Mouse (Mus musculus) megakaryocyte progenitor cell, adult 5-6 weeks (primary cell): ENCODE results near the gene Megf11. TPM values are rescaled to one million over a fixed set of nuclear protein-coding genes. Genes with fewer than 3 reads are reported as not detected.
"Not testable (repeated sequence)": the region's sequence is repeated elsewhere in the genome, so short reads cannot be mapped to it uniquely, and the experiment has no call there.

ENCODE experiments used
- ATAC-seq: replicated peaks from 2 replicates; pipeline ENCODE4 v1.8.0; 2016; ENCODE audit warnings: mild to moderate bottlenecking, moderate TSS enrichment, inconsistent platforms; ENCODE audit not compliant: poor library complexity
- total RNA-seq, 2 experiments: library from RNA; stranded (forward) in 1 of 2; stranded (reverse) in 1 of 2; fragments of 157-497, 149-512 nt in 1 of 2; fragments of 200-1000 nt in 1 of 2; gene quantifications; 2 replicates each; pipeline versions ENCODE4 v1.2.3 to v1.2.4; 2015 to 2017

Gene Megf11
- total RNA-seq, 2 experiments from 2014 or later: not detected

DNA sequence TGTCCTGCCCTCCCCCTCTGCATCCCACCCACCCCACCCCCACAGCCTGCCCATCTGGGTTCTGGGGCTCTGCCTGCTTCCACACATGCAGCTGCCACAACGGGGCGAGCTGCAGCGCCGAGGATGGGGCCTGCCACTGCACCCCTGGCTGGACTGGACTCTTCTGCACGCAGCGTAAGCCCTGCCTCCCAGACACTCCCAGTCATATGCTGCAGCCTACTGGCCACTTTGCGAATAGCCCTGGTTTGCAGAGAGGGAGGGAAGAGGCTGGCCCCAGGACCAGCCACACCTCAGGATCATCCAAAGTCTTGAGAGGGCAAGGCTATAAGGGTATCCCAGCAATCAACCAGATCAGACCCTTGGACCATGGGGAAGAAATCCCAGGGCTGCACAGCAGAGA lies 305.8 kb downstream of the Megf11 start:
- peak; percentile 94 for ATAC-seq

- no peak for ATAC-seq
Observed at GRCm38 (mm10) chr9:64693094-64693493, 307.7 kb downstream of the Megf11 start.

DNA sequence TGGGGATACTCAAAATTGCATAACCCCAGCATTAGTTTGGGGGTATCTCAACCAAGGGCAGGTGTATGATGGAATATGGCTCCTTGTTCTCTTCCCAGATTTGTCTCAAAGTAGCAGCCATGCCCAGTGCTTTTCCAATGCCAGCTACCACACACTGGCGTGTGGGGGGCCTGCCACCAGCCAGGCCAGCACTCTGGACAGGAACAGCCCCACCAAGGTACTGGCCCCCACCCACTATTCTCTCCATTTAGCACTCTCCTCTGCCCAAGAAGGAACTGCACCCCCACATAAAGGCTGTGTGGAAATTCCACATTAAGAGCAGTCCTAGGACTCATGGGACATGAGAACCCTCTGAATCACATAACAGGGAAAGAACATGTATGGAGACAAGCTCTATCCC lies 309.8 kb downstream of the Megf11 start:
- no peak for ATAC-seq

- no peak for ATAC-seq
Observed at GRCm38 (mm10) chr9:64696404-64696803, 311.0 kb downstream of the Megf11 start.

GRCm38 (mm10) chr9:64697006-64697405 lies 311.6 kb downstream of the Megf11 start:
- ATAC-seq: no peak

GRCm38 (mm10) chr9:64697677-64698076 lies 312.3 kb downstream of the Megf11 start:
- no peak for ATAC-seq

GRCm38 (mm10) chr9:64698586-64698985 lies 313.2 kb downstream of the Megf11 start:
- no peak for ATAC-seq

DNA sequence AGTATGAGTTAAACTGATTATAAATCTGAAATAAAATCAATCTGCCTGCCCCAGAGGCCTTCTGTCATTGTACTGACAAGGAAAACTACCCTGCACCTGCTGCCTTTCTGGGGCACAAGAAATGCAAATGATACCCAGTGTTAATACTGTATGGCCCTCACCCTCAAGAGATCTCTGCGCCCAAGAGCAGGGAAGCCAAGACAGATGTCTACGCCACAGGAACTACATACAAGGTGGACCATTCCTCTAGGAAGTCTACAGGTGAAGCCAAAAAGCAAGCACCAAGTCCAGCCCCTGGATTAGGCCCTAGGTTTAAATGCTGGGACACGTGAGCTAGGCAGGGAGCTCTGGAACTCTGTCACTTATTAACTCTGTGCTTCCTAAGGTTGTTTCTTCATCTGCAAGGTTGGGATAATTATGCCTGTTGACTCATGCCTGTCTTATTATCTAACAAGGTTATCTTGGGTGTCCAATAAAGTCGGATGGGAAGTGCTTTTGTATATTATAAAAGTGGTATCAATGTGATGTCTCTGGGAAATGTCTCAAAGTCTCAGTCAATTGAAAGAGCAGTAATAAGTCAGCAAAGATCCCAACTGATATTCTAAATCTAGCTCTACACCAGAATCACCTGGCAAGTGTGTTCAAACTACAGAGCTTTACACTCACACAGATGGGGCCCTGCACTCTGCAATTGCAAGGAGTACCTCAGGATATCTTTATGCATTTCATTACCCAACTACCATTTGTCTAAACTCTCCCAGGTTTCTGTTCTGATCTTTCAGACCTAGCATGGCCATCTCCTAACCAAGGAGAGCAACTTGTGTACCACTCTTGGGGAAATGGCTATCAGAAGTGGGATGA lies 315.3 kb downstream of the Megf11 start:
- no peak for ATAC-seq

- no peak for ATAC-seq
Observed at GRCm38 (mm10) chr9:64701651-64702050, 316.2 kb downstream of the Megf11 start.

DNA sequence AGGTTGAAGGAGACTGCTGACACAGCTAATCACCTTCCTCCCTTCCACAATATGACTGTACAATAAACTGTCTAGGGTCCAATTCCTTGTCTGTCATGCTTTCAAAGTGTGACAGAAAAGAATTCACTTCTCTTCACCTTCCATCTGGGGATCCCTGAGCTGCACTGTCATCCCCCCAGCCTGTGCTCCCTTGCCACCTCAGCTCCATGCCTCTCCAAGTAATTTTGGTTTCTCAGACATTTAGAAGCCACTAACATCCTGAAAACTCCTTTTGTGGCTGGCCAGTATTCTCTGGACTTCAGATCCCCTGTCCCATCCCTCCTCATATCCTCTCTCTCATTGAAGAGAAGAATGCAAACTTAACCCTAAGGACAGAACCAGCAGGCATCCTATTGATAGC lies 317.0 kb downstream of the Megf11 start:
- no peak for ATAC-seq

- peak; percentile 98 for ATAC-seq
Observed at GRCm38 (mm10) chr9:64702937-64703336, 317.5 kb downstream of the Megf11 start.

DNA sequence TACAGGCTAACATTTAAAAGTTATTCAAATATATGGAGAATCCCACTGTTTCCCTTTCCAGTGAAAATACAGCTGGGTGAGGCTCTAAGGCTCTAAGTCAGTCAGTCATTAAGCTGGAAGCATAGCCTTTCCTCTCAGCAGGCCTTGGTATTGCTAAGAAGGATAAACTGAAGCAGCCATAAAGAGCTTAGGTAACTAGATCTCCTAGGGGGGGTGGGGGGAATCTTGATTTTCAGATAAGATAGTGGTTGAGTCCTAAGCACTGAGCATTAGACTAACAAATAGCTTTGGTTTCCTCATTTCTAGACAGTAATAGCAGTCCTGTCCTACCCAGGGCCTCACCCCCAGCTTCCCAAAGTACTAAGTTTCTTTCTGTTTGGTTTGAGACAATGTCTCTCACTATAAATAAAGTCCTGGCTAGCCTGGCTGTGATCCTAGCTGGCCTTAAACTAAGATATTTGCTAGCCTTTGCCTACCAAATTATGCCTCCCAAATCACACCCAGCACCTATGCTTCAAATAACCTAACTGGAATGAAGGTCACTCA lies 318.1 kb downstream of the Megf11 start:
- no peak for ATAC-seq

- ATAC-seq: no peak
Observed at GRCm38 (mm10) chr9:64704073-64704840, 318.8 kb downstream of the Megf11 start.

DNA sequence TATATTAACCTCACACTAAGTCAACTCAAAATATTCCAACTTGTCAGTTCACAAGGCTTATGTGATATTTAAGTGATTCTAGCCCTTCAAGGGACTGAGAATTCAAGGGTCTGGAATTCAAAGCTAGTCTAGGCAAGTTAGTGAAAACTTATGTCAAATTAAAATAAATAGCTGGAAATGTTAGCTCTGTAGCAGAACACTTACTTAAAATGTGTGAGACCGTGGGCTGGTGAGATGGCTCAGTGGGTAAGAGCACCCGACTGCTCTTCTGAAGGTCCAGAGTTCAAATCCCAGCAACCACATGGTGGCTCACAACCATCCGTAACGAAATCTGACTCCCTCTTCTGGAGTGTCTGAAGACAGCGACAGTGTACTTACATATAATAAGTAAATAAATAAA lies 324.9 kb downstream of the Megf11 start:
- ATAC-seq: not testable (repeated sequence)

DNA sequence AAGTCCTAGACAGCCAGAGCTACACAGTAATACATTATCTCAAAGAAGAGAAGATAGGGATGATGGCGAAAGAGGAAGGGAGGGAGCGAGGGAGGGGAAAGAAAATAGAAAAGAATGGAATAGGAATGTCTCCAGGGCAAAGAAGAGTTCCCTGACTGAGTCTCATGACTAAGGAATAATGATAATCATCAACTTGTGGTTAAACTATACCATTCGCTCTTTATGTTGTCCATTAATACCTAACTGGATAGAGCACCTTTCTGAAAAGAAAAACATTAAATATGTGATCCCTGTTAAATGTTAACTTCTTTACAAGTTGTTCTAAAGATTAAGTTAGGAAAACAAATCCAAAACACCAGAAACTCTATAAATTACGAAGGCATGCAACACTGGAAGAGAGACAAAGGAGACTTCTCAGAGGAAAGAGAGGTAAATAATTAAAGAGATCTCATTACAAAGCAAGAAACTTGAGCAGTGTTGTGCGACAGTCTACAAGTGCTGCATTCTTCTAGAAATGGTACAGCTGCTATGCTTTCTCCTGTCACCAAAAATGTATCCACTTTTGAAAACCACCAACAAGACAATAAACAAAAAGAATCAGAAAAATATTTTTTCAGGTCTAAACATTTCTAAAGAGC lies 334.2 kb downstream of the Megf11 start:
- no peak for ATAC-seq

DNA sequence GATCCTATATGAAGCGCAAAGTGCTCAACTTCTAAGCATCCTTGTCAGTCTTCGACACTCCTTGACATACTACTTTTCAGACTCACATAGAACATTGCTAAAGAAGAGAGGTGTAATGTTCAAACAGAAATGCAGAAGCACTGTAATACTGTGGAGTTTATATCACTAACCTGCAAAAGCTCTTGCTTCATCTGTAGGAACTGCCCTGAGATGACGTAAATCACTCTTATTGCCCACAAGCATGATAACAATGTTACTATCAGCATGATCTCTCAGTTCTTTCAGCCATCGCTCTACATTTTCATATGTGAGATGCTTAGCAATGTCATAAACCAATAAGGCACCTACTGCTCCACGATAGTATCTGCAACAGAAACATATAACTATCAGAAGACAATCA lies 341.0 kb downstream of the Megf11 start:
- ATAC-seq: no peak

DNA sequence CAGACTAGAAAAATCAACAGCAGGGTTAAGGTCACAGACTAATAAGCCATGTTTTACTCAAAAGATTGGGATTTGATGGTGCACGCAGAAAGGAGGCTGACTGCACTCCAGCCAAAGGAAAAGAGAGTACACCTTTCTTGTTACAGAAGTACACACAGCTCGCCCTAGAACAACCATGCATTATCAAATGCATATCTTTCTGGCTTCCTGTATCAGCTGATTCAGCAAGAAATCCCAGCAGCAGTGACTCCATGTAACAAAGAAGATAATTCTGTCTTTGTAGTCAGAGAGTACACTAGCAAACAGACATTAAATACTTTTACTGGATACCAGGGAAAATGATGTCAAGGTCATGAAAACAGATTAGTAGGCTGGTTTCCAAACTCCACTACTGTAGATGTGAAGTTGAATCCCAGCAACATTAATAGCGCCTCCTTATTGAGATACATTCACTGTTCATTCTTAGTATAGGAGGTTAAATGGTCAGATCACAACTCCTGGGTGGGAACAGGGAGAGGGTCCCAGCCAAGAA lies 345.7 kb downstream of the Megf11 start:
- no peak for ATAC-seq

DNA sequence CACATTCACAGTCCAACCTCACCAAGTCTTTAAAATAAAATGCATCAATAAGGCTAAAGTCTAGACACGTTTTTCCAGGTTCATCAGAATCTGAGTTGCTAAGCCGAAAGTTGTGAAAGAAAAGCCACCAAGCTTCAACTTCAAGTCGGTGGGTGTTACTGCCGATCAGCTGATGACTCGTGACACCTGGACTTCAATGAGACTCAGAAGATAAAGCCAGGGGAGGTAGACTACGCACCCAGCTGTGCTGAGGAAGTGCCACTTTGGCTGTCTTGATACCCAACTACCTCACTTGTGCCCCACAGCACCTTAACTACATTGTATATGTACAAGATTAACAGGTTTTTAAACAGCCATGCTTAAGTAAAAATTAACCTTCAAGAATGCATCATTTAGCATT lies 348.7 kb downstream of the Megf11 start:
- no peak for ATAC-seq

DNA sequence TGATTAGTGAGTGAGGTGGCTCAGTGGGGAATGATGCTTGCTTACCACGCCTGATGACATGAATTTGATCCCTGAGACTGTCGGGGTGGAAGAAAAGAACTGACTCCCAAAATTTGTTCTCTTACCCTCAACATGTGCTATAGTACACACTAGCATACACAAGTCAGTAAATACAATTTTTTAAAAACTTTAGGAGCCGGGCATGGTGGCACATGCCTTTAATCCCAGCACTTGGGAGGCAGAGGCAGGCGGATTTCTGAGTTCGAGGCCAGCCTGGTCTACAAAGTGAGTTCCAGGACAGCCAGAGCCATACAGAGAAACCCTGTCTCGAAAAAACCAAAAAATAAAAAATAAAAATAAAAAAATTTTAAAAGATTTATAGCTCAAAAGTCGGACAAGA lies 349.6 kb downstream of the Megf11 start:
- not testable (repeated sequence) for ATAC-seq

- no peak for ATAC-seq
Observed at GRCm38 (mm10) chr9:64736076-64736638, 350.7 kb downstream of the Megf11 start.
